Mouse (Mus musculus): ENCODE data around the gene Gm10260. TPM values are rescaled to one million over a fixed set of nuclear protein-coding genes. Genes with fewer than 3 reads are reported as not detected.

The Gm10260 gene
- polyA plus RNA-seq, 1 experiment, result 4,315 TPM

- H3K79me2 ChIP-seq (ENCODE audit: control insufficient read depth, insufficient read depth), result no peaks in the 10 kb centered on the region
- TF ChIP-seq E2F4 (IDR thresholded peaks at IDR 0.05; ENCODE audit: insufficient read depth), result no peak
- TF ChIP-seq USF1 (IDR thresholded peaks at IDR 0.05; ENCODE audit: low read depth), result no peak
- no peak for TF ChIP-seq TCF12 (IDR thresholded peaks at IDR 0.05; ENCODE audit: insufficient read depth, poor library complexity, severe bottlenecking)
- TF ChIP-seq POLR2A (IDR thresholded peaks at IDR 0.05; ENCODE audit: insufficient read length, low read depth), result no peak
- no peak for TF ChIP-seq SRF (IDR thresholded peaks at IDR 0.05; ENCODE audit: control insufficient read depth, insufficient read length, low read depth)
- no peak for TF ChIP-seq POLR2AphosphoS2 (IDR thresholded peaks at IDR 0.05; ENCODE audit: insufficient read length, low read depth)
- TF ChIP-seq MYOD1 (IDR thresholded peaks at IDR 0.05; ENCODE audit: control insufficient read depth in 1 of 3, insufficient read length in 2 of 3, low read depth in 2 of 3), result no peak
- no peak for TF ChIP-seq TCF3 (IDR thresholded peaks at IDR 0.05; ENCODE audit: insufficient read length, low read depth)
- TF ChIP-seq REST (IDR thresholded peaks at IDR 0.05; ENCODE audit: insufficient read depth, insufficient read length), result no peak
- TF ChIP-seq MAX (IDR thresholded peaks at IDR 0.05; ENCODE audit: low read depth), result no peak
- TF ChIP-seq CEBPB (IDR thresholded peaks at IDR 0.05; ENCODE audit: insufficient read depth, poor library complexity, severe bottlenecking), result no peak
- no peak for TF ChIP-seq MYOG (IDR thresholded peaks at IDR 0.05; ENCODE audit: control insufficient read depth in 1 of 3, insufficient read depth in 1 of 3, insufficient read length in 2 of 3, low read depth in 2 of 3)
- no peak overlapping the region for H3K4me2 ChIP-seq (ENCODE audit: low read depth)
- H3K27me3 ChIP-seq (ENCODE audit: control insufficient read depth, insufficient read depth, insufficient read length), result no peaks in the 10 kb centered on the region
- no peak overlapping the region for H3K4me3 ChIP-seq
- no peaks in the 10 kb centered on the region for H3K36me3 ChIP-seq (ENCODE audit: control insufficient read depth, insufficient read depth)
- H3ac ChIP-seq (ENCODE audit: control insufficient read depth, insufficient read length), result no peak overlapping the region
Measured at GRCm38 (mm10) chr13:97794780-97795179, 34.3 kb upstream of the Gm10260 start.

- Histone ChIP-seq H3K4me3 (no peak overlapping the region), H3K27me3 (ENCODE audit: control insufficient read depth, insufficient read depth, insufficient read length) (no peaks in the 10 kb centered on the region), H3K36me3 (ENCODE audit: control insufficient read depth, insufficient read depth) (no peaks in the 10 kb centered on the region), H3K79me2 (ENCODE audit: control insufficient read depth, insufficient read depth) (no peaks in the 10 kb centered on the region), H3ac (ENCODE audit: control insufficient read depth, insufficient read length) (no peak overlapping the region), H3K4me2 (ENCODE audit: low read depth) (no peak overlapping the region)
- TF ChIP-seq POLR2A (IDR thresholded peaks at IDR 0.05; ENCODE audit: insufficient read length, low read depth), result no peak
- no peak for TF ChIP-seq POLR2AphosphoS2 (IDR thresholded peaks at IDR 0.05; ENCODE audit: insufficient read length, low read depth)
- TF ChIP-seq REST (IDR thresholded peaks at IDR 0.05; ENCODE audit: insufficient read depth, insufficient read length), result no peak
- no peak for TF ChIP-seq MYOD1 (IDR thresholded peaks at IDR 0.05; ENCODE audit: control insufficient read depth in 1 of 3, insufficient read length in 2 of 3, low read depth in 2 of 3)
- no peak for TF ChIP-seq E2F4 (IDR thresholded peaks at IDR 0.05; ENCODE audit: insufficient read depth)
- no peak for TF ChIP-seq MYOG (IDR thresholded peaks at IDR 0.05; ENCODE audit: control insufficient read depth in 1 of 3, insufficient read depth in 1 of 3, insufficient read length in 2 of 3, low read depth in 2 of 3)
- TF ChIP-seq USF1 (IDR thresholded peaks at IDR 0.05; ENCODE audit: low read depth), result no peak
- TF ChIP-seq TCF3 (IDR thresholded peaks at IDR 0.05; ENCODE audit: insufficient read length, low read depth), result no peak
- TF ChIP-seq TCF12 (IDR thresholded peaks at IDR 0.05; ENCODE audit: insufficient read depth, poor library complexity, severe bottlenecking), result no peak
- no peak for TF ChIP-seq CEBPB (IDR thresholded peaks at IDR 0.05; ENCODE audit: insufficient read depth, poor library complexity, severe bottlenecking)
- no peak for TF ChIP-seq MAX (IDR thresholded peaks at IDR 0.05; ENCODE audit: low read depth)
- no peak for TF ChIP-seq SRF (IDR thresholded peaks at IDR 0.05; ENCODE audit: control insufficient read depth, insufficient read length, low read depth)
Measured at GRCm38 (mm10) chr13:97793932-97794331, 33.5 kb upstream of the Gm10260 start.

GRCm38 (mm10) chr13:97791664-97792063 is 31.2 kb upstream of the Gm10260 start:
- no peak for TF ChIP-seq USF1 (IDR thresholded peaks at IDR 0.05; ENCODE audit: low read depth)
- TF ChIP-seq MYOD1 (IDR thresholded peaks at IDR 0.05; ENCODE audit: control insufficient read depth in 1 of 3, insufficient read length in 2 of 3, low read depth in 2 of 3), result no peak
- TF ChIP-seq TCF3 (IDR thresholded peaks at IDR 0.05; ENCODE audit: insufficient read length, low read depth), result no peak
- no peak for TF ChIP-seq MYOG (IDR thresholded peaks at IDR 0.05; ENCODE audit: control insufficient read depth in 1 of 3, insufficient read depth in 1 of 3, insufficient read length in 2 of 3, low read depth in 2 of 3)
- no peak for TF ChIP-seq E2F4 (IDR thresholded peaks at IDR 0.05; ENCODE audit: insufficient read depth)
- no peak for TF ChIP-seq POLR2A (IDR thresholded peaks at IDR 0.05; ENCODE audit: insufficient read length, low read depth)
- TF ChIP-seq REST (IDR thresholded peaks at IDR 0.05; ENCODE audit: insufficient read depth, insufficient read length), result no peak
- no peak for TF ChIP-seq POLR2AphosphoS2 (IDR thresholded peaks at IDR 0.05; ENCODE audit: insufficient read length, low read depth)
- TF ChIP-seq MAX (IDR thresholded peaks at IDR 0.05; ENCODE audit: low read depth), result no peak
- no peak for TF ChIP-seq TCF12 (IDR thresholded peaks at IDR 0.05; ENCODE audit: insufficient read depth, poor library complexity, severe bottlenecking)
- no peak for TF ChIP-seq CEBPB (IDR thresholded peaks at IDR 0.05; ENCODE audit: insufficient read depth, poor library complexity, severe bottlenecking)
- no peak for TF ChIP-seq SRF (IDR thresholded peaks at IDR 0.05; ENCODE audit: control insufficient read depth, insufficient read length, low read depth)
- no peak overlapping the region for H3K4me2 ChIP-seq (ENCODE audit: low read depth)

DNA sequence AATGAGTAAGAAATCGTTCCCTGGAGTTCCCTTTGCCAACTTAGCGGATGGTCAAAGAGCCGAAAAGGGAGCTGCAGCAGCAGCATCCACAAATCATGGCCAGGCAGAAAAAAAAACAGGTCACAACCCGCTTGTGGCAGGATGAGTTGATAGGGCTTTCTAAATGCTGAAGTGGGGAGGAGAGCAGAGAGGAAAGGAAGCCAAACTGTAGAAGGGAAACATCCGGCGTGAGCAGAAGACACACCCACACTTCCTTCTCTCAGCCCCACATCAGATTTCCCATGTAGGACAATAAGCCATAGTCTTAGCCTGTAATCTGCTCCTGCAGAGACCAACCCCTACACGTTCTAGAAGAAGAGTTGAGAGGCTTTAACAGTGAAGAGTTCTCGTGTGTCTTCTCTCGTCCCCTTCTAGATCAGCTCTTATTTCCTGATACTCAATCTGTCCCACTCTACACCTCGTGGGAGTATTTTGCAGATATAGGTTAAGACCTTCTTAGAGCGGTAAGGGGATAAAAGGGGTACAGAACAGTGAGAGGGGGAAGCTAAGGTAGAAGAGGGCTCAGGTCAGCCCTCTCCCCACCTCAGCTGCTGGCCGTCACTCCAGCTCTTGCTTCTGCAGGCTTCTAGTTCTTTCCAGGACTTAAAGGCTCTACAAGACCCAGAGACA is 29.5 kb upstream of the Gm10260 start:
- no peak for TF ChIP-seq POLR2A (IDR thresholded peaks at IDR 0.05; ENCODE audit: insufficient read length, low read depth)
- TF ChIP-seq USF1 (IDR thresholded peaks at IDR 0.05; ENCODE audit: low read depth), result no peak
- no peak for TF ChIP-seq POLR2AphosphoS2 (IDR thresholded peaks at IDR 0.05; ENCODE audit: insufficient read length, low read depth)
- TF ChIP-seq TCF3 (IDR thresholded peaks at IDR 0.05; ENCODE audit: insufficient read length, low read depth), result no peak
- no peak for TF ChIP-seq TCF12 (IDR thresholded peaks at IDR 0.05; ENCODE audit: insufficient read depth, poor library complexity, severe bottlenecking)
- no peaks in the 10 kb centered on the region for H3K79me2 ChIP-seq (ENCODE audit: control insufficient read depth, insufficient read depth)
- H3K4me3 ChIP-seq, result no peak overlapping the region
- H3K4me2 ChIP-seq (ENCODE audit: low read depth), result no peak overlapping the region
- H3K27me3 ChIP-seq (ENCODE audit: control insufficient read depth, insufficient read depth, insufficient read length), result no peaks in the 10 kb centered on the region
- H3ac ChIP-seq (ENCODE audit: control insufficient read depth, insufficient read length), result no peak overlapping the region
- H3K36me3 ChIP-seq (ENCODE audit: control insufficient read depth, insufficient read depth), result no peaks in the 10 kb centered on the region

More at GRCm38 (mm10) chr13:97791664-97792063, 31.2 kb upstream of the Gm10260 start:
- no peak overlapping the region for H3ac ChIP-seq (ENCODE audit: control insufficient read depth, insufficient read length)
- no peaks in the 10 kb centered on the region for H3K36me3 ChIP-seq (ENCODE audit: control insufficient read depth, insufficient read depth)
- H3K4me3 ChIP-seq, result no peak overlapping the region
- H3K79me2 ChIP-seq (ENCODE audit: control insufficient read depth, insufficient read depth), result no peaks in the 10 kb centered on the region
- no peaks in the 10 kb centered on the region for H3K27me3 ChIP-seq (ENCODE audit: control insufficient read depth, insufficient read depth, insufficient read length)

Measured in myocyte (in vitro differentiated cells).